Mouse (Mus musculus) T-helper 1 cell (primary cell): ENCODE data around the gene Prx.

Experiments
- in situ Hi-C: fragments of 300-600 bp; cut with MboI, MseI; formaldehyde crosslinking; loops from one replicate; pipeline ENCODE4 v1.15.1; 2025; ENCODE audit warnings: high pct_unique_total_duplicates

The Prx gene

GRCm38 (mm10) chr7:27483860-27484259, 15.3 kb upstream of the Prx start:
- in situ Hi-C loops: loop anchor here (5.0 kb wide), 1 partner anchor 37 kb away; the partner anchor contains the start of genes Blvrb and Sptbn4

DNA sequence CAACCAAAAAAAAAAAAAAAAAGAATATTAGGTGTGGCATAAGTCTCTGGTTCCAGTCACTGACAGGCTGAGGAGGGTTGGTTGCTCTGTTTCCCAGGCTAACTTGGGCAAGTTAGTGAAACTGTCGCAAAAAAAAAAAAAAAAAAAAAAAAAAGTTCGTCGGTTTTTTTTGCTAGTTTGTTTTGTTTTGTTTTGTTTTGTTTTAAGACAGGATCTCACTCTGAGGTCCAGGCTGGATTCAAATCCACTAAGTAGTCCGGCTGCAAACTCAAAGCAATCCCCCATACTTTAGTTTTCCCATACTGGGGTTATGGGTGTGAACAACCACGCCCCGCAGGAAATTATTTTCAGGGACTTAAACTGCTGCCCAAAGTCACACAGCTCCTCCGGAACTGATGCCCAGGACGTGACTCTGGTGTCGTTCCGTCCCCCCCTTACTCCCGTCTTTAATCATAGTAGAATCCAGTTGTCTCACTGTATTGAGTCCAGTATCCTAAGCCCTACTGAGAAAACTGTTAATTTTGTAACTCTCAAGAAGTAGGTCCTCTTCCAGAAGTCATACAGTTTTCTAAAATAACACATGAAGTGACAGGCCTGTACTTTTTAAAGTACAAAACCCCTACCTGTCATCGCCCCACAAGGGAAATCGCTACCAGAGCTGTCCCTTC, 12.9 kb upstream of the Prx start:
- in situ Hi-C loops: no loop called here

GRCm38 (mm10) chr7:27486770-27487697, 12.1 kb upstream of the Prx start, which contains the start of gene Sertad1:
TSS of gene Sertad1 (plus strand) at chr7:27486910.
- in situ Hi-C loops: no loop called here

- in situ Hi-C loops: no loop called here
Measured at GRCm38 (mm10) chr7:27487740-27488268, 11.3 kb upstream of the Prx start.

- in situ Hi-C loops: no loop called here
Measured at GRCm38 (mm10) chr7:27489270-27489869, 9.8 kb upstream of the Prx start.

DNA sequence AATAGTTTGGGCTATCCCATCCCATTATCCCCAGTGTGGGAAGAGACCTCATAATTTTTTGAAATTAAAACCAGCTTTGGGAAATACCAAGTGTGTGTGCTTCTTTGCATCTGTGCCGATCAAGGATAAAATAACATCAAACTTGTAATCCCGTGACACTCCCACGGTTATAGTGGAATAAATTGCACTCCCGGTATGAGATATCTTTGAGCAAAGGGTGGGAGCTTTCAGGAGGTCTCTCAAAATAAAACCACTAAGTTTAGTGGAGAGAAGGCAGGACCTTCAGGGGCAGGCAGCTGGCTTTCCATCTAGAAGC, 8.9 kb upstream of the Prx start:
- in situ Hi-C loops: no loop called here

DNA sequence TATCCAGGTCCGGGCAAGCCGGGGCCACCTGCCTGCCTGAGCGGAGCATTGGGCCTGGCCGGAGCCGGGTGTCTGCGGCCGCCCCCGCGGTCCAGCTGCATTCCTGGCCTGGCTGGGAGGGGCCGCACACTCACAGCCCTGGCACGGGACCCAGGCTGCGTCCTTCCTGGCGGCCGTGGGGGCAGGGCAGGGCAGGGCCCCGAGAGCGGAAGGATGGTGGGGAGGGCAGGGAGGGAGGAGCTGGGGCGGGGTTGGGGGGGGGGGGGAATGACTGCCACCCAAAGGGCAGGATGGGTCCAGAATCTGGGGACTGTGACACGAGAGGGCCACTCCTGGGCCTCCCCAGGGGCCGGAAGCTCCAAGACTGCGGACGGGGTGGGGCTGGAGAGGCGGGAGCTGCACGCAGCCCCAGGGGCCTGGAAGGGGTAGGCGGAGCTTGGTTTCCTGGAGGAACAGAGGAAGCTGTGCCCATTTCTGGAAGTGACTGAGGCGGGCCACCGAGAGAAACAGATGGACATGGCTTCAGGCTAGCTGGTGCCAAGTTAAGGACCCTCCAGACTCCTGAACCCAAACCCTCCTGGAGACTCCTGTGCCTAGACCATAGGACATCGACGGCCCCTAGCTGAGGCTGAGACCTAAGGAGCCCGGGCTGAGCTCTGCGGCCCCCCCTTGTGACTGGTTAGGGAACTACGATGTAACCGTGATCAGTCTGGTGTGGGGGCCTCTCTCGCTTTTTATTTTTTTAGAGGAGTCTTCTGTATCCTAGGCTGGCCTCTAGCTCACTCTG, 8.4 kb upstream of the Prx start:
- in situ Hi-C loops: no loop called here

- in situ Hi-C loops: no loop called here
Measured at GRCm38 (mm10) chr7:27491856-27492255, 7.3 kb upstream of the Prx start.

- in situ Hi-C loops: no loop called here
Measured at GRCm38 (mm10) chr7:27493022-27493421, 6.1 kb upstream of the Prx start.

GRCm38 (mm10) chr7:27493450-27493849, 5.7 kb upstream of the Prx start:
- in situ Hi-C loops: no loop called here

DNA sequence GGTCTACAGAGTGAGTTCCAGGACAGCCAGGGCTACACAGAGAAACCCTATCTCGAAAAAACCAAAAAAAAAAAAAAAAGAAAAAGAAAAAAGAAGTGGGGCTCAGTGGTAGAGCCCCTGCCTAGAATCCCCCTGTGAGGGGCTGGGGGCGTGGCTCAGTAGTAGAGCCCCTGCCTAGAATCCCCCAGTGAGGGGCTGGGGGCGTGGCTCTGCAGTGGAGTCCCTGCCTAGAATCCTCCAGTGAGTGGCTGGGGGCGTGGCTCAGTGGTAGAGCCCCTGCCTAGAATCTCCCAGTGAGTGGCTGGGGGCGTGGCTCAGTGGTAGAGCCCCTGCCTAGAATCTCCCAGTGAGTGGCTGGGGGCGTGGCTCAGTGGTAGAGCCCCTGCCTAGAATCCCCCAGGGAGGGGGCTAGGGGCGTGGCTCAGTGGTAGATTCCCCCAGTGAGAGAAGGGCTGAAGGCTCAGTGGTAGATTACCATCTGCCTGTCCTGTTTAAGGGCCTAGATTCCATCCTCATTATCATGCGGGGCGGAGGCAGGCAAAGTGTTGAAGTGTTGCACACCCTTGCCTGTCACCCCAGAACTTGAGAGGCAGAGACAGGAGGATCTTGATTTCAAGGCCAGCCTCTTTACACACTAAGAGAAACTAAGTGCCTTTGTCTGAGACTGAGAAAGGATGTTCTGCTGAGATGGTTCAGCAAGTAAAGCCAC, 4.3 kb upstream of the Prx start:
- in situ Hi-C loops: loop anchor here (5.0 kb wide), 1 partner anchor 102 kb away; no protein-coding TSS in a partner anchor

DNA sequence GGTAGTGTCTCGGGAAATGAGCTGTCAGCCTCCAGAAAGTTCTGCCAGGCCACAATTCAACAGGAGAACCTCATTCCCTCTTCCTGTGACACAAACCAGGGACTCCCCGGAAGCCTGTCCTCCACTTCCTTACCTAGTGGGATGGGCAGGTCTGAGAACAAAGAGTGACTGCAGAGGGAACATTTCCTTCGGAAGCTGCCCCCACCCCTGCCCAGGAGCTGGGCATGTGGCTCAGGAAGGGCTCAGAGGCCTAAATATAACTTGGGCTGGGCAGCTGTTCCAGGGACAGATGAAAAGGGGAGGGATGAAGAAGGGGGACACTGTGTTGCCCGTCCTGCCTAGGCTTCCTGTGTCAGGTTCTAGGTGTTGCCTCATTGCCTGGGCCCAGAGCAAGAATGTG, 2.5 kb downstream of the Prx start:
- in situ Hi-C loops: no loop called here

GRCm38 (mm10) chr7:27506765-27507370, 7.7 kb downstream of the Prx start:
- in situ Hi-C loops: no loop called here

DNA sequence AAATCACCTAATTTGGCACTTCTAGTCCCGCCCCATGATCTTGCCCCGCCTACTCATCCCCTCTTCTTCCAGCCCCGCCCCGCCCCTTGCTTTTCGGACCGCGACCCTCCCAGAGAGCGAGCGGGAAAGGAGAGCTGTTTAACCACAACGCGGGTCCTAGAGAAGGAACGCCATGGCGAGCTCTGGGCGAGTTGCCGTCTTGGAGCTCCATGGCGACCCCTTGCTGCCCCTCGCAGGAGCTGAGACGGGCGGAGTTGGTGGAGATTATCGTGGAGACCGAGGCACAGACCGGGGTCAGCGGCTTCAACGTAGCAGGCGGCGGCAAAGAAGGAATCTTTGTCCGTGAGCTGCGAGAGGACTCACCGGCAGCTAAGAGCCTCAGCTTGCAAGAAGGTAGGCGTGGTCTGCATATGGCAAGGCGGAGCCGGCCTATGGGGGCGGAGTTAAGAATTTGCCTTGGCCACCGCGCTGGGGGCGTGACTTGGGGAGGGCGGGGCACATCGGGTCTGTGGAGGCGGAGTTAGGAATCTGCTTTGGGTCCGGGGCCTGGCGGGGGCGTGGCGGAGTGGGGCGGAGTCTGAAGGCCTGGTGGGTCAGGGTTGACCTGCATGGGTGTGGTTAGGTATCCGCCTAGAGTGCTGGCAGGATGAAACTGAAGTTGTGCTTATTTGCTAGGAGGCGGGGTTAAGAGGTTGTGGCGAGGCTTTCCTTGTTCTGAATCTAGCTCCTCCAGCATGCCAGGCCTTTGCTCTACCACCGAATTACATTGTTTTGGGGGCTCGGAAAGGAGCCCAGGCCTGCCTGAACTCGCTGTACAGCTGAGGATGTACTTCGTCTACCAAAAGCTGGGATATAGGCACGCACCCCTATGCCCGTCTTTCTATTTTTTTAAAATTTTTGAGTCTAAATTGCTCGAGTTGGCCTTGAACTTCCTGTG, 8.9 kb downstream of the Prx start:
- in situ Hi-C loops: no loop called here

DNA sequence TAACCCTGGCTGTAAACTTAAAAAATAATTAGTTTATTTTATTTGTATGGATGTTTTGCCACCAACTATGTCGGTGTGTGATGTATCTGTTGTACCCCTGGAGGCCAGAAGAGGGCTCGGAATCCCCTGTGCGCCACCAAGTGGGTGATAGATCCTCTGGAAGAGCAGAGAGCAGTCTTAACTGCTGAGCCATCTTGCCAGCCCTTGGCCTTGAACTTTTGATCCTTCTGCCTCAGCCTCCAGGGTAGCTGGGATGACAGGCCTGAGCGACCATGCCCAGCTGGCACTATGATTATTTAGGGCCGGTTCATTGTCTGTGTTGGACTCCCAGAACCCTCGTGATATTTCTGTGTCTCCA, 9.5 kb downstream of the Prx start:
- in situ Hi-C loops: no loop called here

- in situ Hi-C loops: no loop called here
Measured at GRCm38 (mm10) chr7:27510809-27511208, 11.7 kb downstream of the Prx start.

DNA sequence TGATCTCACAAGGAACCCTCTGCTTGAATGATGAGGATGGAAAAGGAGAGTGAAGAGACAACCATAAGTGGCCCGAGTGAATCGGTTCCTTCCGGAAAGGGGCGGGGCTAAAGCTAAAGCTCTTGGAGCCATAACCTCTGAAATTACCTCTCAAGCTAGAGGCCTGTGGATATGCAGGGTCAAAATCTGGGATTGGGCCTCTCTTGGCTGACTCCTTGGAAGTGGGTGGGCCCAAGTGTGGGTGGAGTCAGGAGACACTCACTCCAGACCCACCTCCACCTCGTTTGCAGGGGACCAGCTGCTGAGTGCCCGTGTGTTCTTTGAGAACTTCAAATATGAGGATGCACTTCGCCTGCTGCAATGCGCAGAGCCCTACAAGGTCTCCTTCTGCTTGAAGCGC, 15.8 kb downstream of the Prx start:
- in situ Hi-C loops: no loop called here

- in situ Hi-C loops: no loop called here
Measured at GRCm38 (mm10) chr7:27518314-27518713, 19.2 kb downstream of the Prx start.

DNA sequence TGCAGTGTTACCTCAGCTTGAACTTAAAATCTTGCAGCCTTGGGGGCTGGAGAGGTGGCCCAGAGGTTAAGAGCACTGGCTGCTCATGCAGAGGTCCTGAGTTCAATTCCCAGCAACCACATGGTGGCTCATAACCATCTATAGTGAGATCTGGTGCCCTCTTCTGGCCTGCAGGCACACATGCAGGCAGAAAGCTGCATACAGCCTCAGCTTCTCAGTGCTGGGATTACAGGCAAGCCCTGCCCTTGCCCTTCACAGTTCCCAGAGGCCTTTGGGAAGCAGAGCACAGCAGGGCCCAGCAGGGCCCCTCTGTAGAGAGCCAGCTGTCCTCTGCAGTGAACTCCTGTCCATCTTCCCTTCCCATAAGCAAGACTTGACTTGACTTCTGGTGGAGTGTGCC, 21.0 kb downstream of the Prx start:
- in situ Hi-C loops: no loop called here
